Mouse (Mus musculus): ENCODE measurements at regions not wholly inside any gene's neighbourhood (a gene's known extent, or its start where the extent isn't known, plus 50 kb on each side); places are given as distances from the start of the nearest gene placed in this dataset.

- Histone ChIP-seq H3K27me3 (no peaks in the 10 kb centered on the region), H3K9me3 (replicated peaks) (no peaks in the 10 kb centered on the region), H3K4me2 (replicated peaks) (no peak overlapping the region), H3K9ac (no peak overlapping the region), H3K27ac (replicated peaks) (no peak overlapping the region), H3K4me1 (no peaks in the 10 kb centered on the region), H3K4me3 (replicated peaks) (no peak overlapping the region), H3K36me3 (no peaks in the 10 kb centered on the region)
- ATAC-seq (ENCODE audit: insufficient number of reproducible peaks, low FRiP score, low TSS enrichment, low read depth): no peak
- 79% methylated on average over 7 of the region's 7 CpGs for WGBS
Observed at GRCm38 (mm10) chr1:194026958-194027692, 590.9 kb upstream of the Plxna2 start.

GRCm38 (mm10) chr1:194026213-194026612 lies 591.8 kb upstream of the Plxna2 start:
- H3K4me2 ChIP-seq (replicated peaks): no peak overlapping the region
- 42% methylated on average over 2 of the region's 2 CpGs for WGBS
- ATAC-seq (ENCODE audit: insufficient number of reproducible peaks, low FRiP score, low TSS enrichment, low read depth): no peak

GRCm38 (mm10) chr1:194019282-194019681 lies 598.7 kb upstream of the Plxna2 start:
- H3K4me1 ChIP-seq: no peaks in the 10 kb centered on the region
- no peak overlapping the region for H3K4me2 ChIP-seq (replicated peaks)
- ATAC-seq (ENCODE audit: insufficient number of reproducible peaks, low FRiP score, low TSS enrichment, low read depth): no peak
- H3K27me3 ChIP-seq: no peaks in the 10 kb centered on the region
- no peak overlapping the region for H3K9ac ChIP-seq
- no peaks in the 10 kb centered on the region for H3K9me3 ChIP-seq (replicated peaks)
- H3K4me3 ChIP-seq (replicated peaks): no peak overlapping the region
- H3K27ac ChIP-seq (replicated peaks): no peak overlapping the region
- H3K36me3 ChIP-seq: no peaks in the 10 kb centered on the region

More at GRCm38 (mm10) chr1:194026213-194026612, 591.8 kb upstream of the Plxna2 start:
- no peaks in the 10 kb centered on the region for H3K36me3 ChIP-seq
- H3K4me1 ChIP-seq: no peaks in the 10 kb centered on the region
- H3K27ac ChIP-seq (replicated peaks): no peak overlapping the region
- no peak overlapping the region for H3K4me3 ChIP-seq (replicated peaks)
- no peaks in the 10 kb centered on the region for H3K27me3 ChIP-seq
- no peaks in the 10 kb centered on the region for H3K9me3 ChIP-seq (replicated peaks)
- H3K9ac ChIP-seq: no peak overlapping the region

- Histone ChIP-seq H3K27me3 (no peaks in the 10 kb centered on the region), H3K4me2 (replicated peaks) (no peak overlapping the region)
- WGBS: 78% methylated on average over 2 of the region's 2 CpGs
Observed at GRCm38 (mm10) chr1:193992226-193992625, 622.1 kb upstream of the Camk1g start.

GRCm38 (mm10) chr1:193989956-193990675 lies 620.0 kb upstream of the Camk1g start:
- Histone ChIP-seq H3K36me3 (no peaks in the 10 kb centered on the region), H3K27ac (replicated peaks) (no peak overlapping the region), H3K4me3 (replicated peaks) (no peak overlapping the region), H3K4me2 (replicated peaks) (no peak overlapping the region), H3K9me3 (replicated peaks) (no peaks in the 10 kb centered on the region), H3K4me1 (peaks cover 8% of the 10 kb centered on the region), H3K9ac (no peak overlapping the region), H3K27me3 (no peaks in the 10 kb centered on the region)
- no peak for ATAC-seq (ENCODE audit: insufficient number of reproducible peaks, low FRiP score, low TSS enrichment, low read depth)
- WGBS: 57% methylated on average over 10 of the region's 10 CpGs

More at GRCm38 (mm10) chr1:193992226-193992625, 622.1 kb upstream of the Camk1g start:
- H3K9me3 ChIP-seq (replicated peaks): no peaks in the 10 kb centered on the region
- H3K27ac ChIP-seq (replicated peaks): no peak overlapping the region
- H3K36me3 ChIP-seq: no peaks in the 10 kb centered on the region
- H3K4me1 ChIP-seq: peaks cover 8% of the 10 kb centered on the region
- ATAC-seq (ENCODE audit: insufficient number of reproducible peaks, low FRiP score, low TSS enrichment, low read depth): no peak
- H3K4me3 ChIP-seq (replicated peaks): no peak overlapping the region
- no peak overlapping the region for H3K9ac ChIP-seq

GRCm38 (mm10) chr1:193988970-193989904 lies 619.1 kb upstream of the Camk1g start:
- H3K4me2 ChIP-seq (replicated peaks): no peak overlapping the region
- H3K27ac ChIP-seq (replicated peaks): no peak overlapping the region
- H3K36me3 ChIP-seq: no peaks in the 10 kb centered on the region
- peaks cover 8% of the 10 kb centered on the region for H3K4me1 ChIP-seq
- H3K9ac ChIP-seq: no peak overlapping the region
- WGBS: 35% methylated on average over 17 of the region's 17 CpGs
- no peak overlapping the region for H3K4me3 ChIP-seq (replicated peaks)
- no peak for ATAC-seq (ENCODE audit: insufficient number of reproducible peaks, low FRiP score, low TSS enrichment, low read depth)
- no peaks in the 10 kb centered on the region for H3K27me3 ChIP-seq
- no peaks in the 10 kb centered on the region for H3K9me3 ChIP-seq (replicated peaks)

- H3K9me3 ChIP-seq (replicated peaks): no peaks in the 10 kb centered on the region
- no peak for ATAC-seq (ENCODE audit: insufficient number of reproducible peaks, low FRiP score, low TSS enrichment, low read depth)
- no peak overlapping the region for H3K9ac ChIP-seq
- H3K4me1 ChIP-seq: no peaks in the 10 kb centered on the region
- H3K36me3 ChIP-seq: no peaks in the 10 kb centered on the region
- H3K27ac ChIP-seq (replicated peaks): no peak overlapping the region
- no peak overlapping the region for H3K4me3 ChIP-seq (replicated peaks)
- WGBS: 74% methylated on average over 4 of the region's 4 CpGs
- H3K27me3 ChIP-seq: no peaks in the 10 kb centered on the region
- no peak overlapping the region for H3K4me2 ChIP-seq (replicated peaks)
Observed at GRCm38 (mm10) chr1:193980571-193980970, 610.5 kb upstream of the Camk1g start.

- Histone ChIP-seq H3K4me1 (no peaks in the 10 kb centered on the region), H3K4me3 (replicated peaks) (no peak overlapping the region), H3K4me2 (replicated peaks) (no peak overlapping the region), H3K9ac (no peak overlapping the region), H3K27me3 (no peaks in the 10 kb centered on the region), H3K27ac (replicated peaks) (no peak overlapping the region), H3K9me3 (replicated peaks) (no peaks in the 10 kb centered on the region), H3K36me3 (no peaks in the 10 kb centered on the region)
- no peak for ATAC-seq (ENCODE audit: insufficient number of reproducible peaks, low FRiP score, low TSS enrichment, low read depth)
- 31% methylated on average over 1 of the region's 1 CpGs for WGBS
Observed at GRCm38 (mm10) chr1:193971537-193971936, 601.4 kb upstream of the Camk1g start.

- no peak for ATAC-seq (ENCODE audit: insufficient number of reproducible peaks, low FRiP score, low TSS enrichment, low read depth)
- 63% methylated on average over 4 of the region's 4 CpGs for whole genome bisulfite sequencing
- no peaks in the 10 kb centered on the region for H3K27me3 ChIP-seq
Observed at GRCm38 (mm10) chr1:193969264-193969908, 599.3 kb upstream of the Camk1g start.

GRCm38 (mm10) chr1:193967957-193968926 lies 598.1 kb upstream of the Camk1g start:
- no peaks in the 10 kb centered on the region for H3K9me3 ChIP-seq (replicated peaks)
- no peaks in the 10 kb centered on the region for H3K27me3 ChIP-seq
- no peak overlapping the region for H3K27ac ChIP-seq (replicated peaks)
- H3K36me3 ChIP-seq: no peaks in the 10 kb centered on the region
- no peak overlapping the region for H3K9ac ChIP-seq
- H3K4me1 ChIP-seq: no peaks in the 10 kb centered on the region
- WGBS: 64% methylated on average over 4 of the region's 4 CpGs
- H3K4me2 ChIP-seq (replicated peaks): no peak overlapping the region
- no peak for ATAC-seq (ENCODE audit: insufficient number of reproducible peaks, low FRiP score, low TSS enrichment, low read depth)
- no peak overlapping the region for H3K4me3 ChIP-seq (replicated peaks)

More at GRCm38 (mm10) chr1:193969264-193969908, 599.3 kb upstream of the Camk1g start:
- Histone ChIP-seq H3K27ac (replicated peaks) (no peak overlapping the region), H3K4me3 (replicated peaks) (no peak overlapping the region), H3K36me3 (no peaks in the 10 kb centered on the region), H3K4me1 (no peaks in the 10 kb centered on the region), H3K4me2 (replicated peaks) (no peak overlapping the region), H3K9ac (no peak overlapping the region), H3K9me3 (replicated peaks) (no peaks in the 10 kb centered on the region)
